Mouse (Mus musculus) embryonic facial prominence, embryonic 15.5 days (tissue): ENCODE measurements around the gene Mup16. TPM values are rescaled to one million over a fixed set of nuclear protein-coding genes. Genes with fewer than 3 reads are reported as not detected.
"Not testable (repeated sequence)": the region's sequence is repeated elsewhere in the genome, so short reads cannot be mapped to it uniquely, and the experiment has no call there.

ENCODE experiments used
- ATAC-seq: fragments of 200-750 bp; cut with Nextera tagmentation; 2 replicates; pipeline ENCODE4 v1.8.0; 2017; ENCODE audit warnings: low read depth, moderate TSS enrichment; ENCODE audit not compliant: insufficient number of reproducible peaks, low FRiP score, low TSS enrichment
- H3K27ac ChIP-seq: fragments of 300-500 bp; sonication (generic); replicated peaks from 2 replicates; pipeline ENCODE4 v1.5.1; 2015; ENCODE audit warnings: mild to moderate bottlenecking, inconsistent platforms
- H3K27me3 ChIP-seq: fragments of 300-500 bp; sonication (generic); 2 replicates; pipeline ENCODE4 v1.6.1; 2015; ENCODE audit warnings: inconsistent platforms
- H3K36me3 ChIP-seq: fragments of 300-500 bp; sonication (generic); 2 replicates; pipeline ENCODE4 v1.6.1; 2015; ENCODE audit warnings: mild to moderate bottlenecking, inconsistent platforms
- H3K4me1 ChIP-seq: fragments of 300-500 bp; sonication (generic); 2 replicates; pipeline ENCODE4 v1.6.1; 2015; ENCODE audit warnings: inconsistent platforms
- H3K4me2 ChIP-seq: fragments of 300-500 bp; sonication (generic); replicated peaks from 2 replicates; pipeline ENCODE4 v1.6.1; 2015; ENCODE audit warnings: mild to moderate bottlenecking, inconsistent platforms
- H3K4me3 ChIP-seq: fragments of 300-500 bp; sonication (generic); replicated peaks from 2 replicates; pipeline ENCODE4 v1.5.1; 2015; ENCODE audit warnings: mild to moderate bottlenecking, inconsistent platforms
- H3K9ac ChIP-seq: fragments of 300-500 bp; sonication (generic); 2 replicates; pipeline ENCODE4 v1.6.1; 2015; ENCODE audit warnings: inconsistent platforms
- H3K9me3 ChIP-seq: fragments of 300-500 bp; sonication (generic); replicated peaks from 2 replicates; pipeline ENCODE4 v1.6.1; 2016; ENCODE audit warnings: inconsistent platforms
- WGBS: fragments of 180-500 bp; shearing (Covaris S2); methylation state at CpG from one replicate; pipeline ENCODE4 v1.1.7; 2015; 5-methylcytosine and 5-hydroxymethylcytosine counted together
- polyA plus RNA-seq: library from polyadenylated mRNA; unstranded; fragments of >200 nt; fragmentation: Nextera tagmentation; extraction: Ambion mirVana; gene quantifications from 2 replicates; pipeline ENCODE4 v1.2.1, GENCODE M21; 2015

Gene Mup16
- polyA plus RNA-seq = not detected in 2 replicates

DNA sequence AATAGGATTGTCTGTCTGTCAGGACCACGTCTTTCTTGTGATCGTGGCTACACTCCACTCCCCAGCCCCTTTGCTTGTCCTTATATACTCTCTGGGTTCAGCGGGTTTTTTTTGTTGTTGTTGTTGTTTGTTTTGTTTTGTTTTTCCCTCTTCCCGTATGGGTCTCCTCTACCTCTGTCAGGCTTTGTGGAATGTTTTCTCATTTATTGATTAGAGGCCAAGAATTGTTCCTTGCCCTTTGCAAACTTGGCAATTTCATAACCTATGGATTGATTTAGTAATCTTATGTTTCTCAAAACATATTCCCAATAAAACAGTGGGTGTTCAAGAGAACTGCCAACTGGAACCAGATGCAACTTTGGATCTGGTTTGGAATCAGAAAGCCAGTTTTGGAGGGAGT is at the start of gene Mup16:
TSS of gene Mup16 (minus strand) at position 101 of the 400 bp plus-strand sequence.
- not testable (repeated sequence) for H3K4me2 ChIP-seq, H3K9ac ChIP-seq, H3K4me1 ChIP-seq, H3K27me3 ChIP-seq, H3K4me3 ChIP-seq, H3K9me3 ChIP-seq, ATAC-seq, H3K36me3 ChIP-seq, H3K27ac ChIP-seq
- 95% methylated on average over 2 of the region's 4 CpGs for WGBS

- H3K4me3 ChIP-seq, H3K27ac ChIP-seq, ATAC-seq, H3K4me1 ChIP-seq, H3K4me2 ChIP-seq, H3K36me3 ChIP-seq, H3K27me3 ChIP-seq, H3K9ac ChIP-seq, H3K9me3 ChIP-seq: not testable (repeated sequence)
- 45% methylated on average over 2 of the region's 2 CpGs for WGBS
Observed at GRCm38 (mm10) chr4:61555887-61556286, 36.6 kb upstream of the Mup16 start.

Other genes starting within 250 kb of the Mup16 start
- gene Mup14, start 215.5 kb downstream of the Mup16 start, polyA plus RNA-seq = not detected in 2 replicates
- not detected in 2 replicates for gene Mup15, start 79.8 kb downstream of the Mup16 start, polyA plus RNA-seq
- not detected in 2 replicates for gene Mup17, start 76.3 kb upstream of the Mup16 start, polyA plus RNA-seq
- gene Mup18, start 154.6 kb upstream of the Mup16 start, polyA plus RNA-seq = 0.45 and 0.53 TPM in 2 replicates